Mouse (Mus musculus): ENCODE measurements around the gene Gm6588. TPM values are rescaled to one million over a fixed set of nuclear protein-coding genes. Genes with fewer than 3 reads are reported as not detected.

Gene Gm6588
- total RNA-seq, 2 experiments from 2014 or later: not detected

- no peak for ATAC-seq (replicated peaks; ENCODE audit: low FRiP score, low TSS enrichment, poor library complexity, severe bottlenecking)
Observed at GRCm38 (mm10) chr5:112466331-112466730, 17.1 kb downstream of the Gm6588 start.

DNA sequence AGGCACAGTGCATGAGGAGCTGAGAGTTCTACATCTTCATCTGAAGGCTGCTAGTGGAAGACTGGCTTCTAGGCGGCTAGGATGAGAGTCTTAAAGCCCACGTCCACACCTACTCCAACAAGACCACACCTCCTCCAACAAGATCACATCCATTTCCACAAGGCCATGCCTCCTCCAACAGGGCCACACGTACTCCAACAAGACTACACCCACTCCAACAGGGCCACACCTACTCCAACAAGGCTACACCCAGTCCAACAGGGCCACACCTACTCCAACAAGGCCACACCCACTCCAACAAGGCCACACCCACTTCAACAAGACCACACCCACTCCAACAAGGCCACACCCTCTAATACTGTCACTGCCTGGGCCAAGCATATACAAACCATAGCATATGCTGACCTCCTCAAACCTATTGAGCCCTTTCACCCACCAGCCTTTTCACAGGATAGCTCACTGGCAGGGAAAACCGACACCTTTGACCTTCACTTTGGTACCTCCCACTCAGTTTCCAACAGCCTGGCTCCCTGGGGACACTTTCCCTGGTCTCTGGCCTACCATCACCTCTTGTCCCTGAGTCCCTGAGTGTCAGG, 19.9 kb downstream of the Gm6588 start:
- ATAC-seq (replicated peaks; ENCODE audit: low FRiP score, low TSS enrichment, poor library complexity, severe bottlenecking): no peak

- no peak for ATAC-seq (replicated peaks; ENCODE audit: low FRiP score, low TSS enrichment, poor library complexity, severe bottlenecking)
Observed at GRCm38 (mm10) chr5:112470144-112470543, 20.9 kb downstream of the Gm6588 start.

DNA sequence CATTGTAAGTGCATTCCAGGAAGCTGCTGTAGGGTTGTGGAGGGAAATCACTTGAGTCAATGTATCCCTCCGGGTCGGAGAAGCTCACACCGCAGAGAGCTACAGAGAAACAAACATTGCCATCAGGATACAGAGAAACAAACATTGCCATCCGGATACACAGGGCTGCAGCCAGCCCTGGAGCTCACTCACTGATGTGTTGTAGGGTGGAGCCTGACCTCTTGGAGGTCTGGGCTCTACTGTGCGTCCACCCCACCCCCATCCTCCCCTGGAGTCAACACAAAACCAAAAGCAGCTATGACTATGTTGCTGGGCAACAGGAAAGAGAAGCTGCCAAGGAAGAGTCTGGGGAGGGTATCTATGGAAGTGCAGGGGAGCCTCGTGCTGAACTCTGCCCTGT, 24.2 kb downstream of the Gm6588 start:
- ATAC-seq (replicated peaks; ENCODE audit: low FRiP score, low TSS enrichment, poor library complexity, severe bottlenecking): no peak

DNA sequence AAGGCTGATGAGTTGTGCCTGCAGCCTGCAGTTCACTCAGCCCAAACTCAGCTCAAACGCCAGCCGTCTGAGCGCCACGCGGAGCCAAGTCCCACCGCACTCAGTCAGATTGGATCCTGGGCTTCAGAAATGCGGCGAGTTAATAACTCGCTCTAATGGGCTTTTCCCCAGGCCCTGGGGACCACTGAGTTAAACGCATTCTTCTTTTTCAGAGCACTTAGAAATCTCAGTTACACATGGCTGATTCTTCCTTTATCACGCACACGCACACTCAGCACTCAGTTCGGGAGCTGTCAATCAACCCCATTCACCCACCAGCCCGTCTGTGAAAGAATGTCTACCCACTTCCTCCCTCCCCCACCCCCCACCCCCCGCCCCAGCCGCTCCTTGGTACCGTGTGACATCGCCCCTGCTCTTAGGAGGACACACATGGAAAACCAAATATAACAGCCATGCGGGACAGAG, 32.8 kb downstream of the Gm6588 start:
- no peak for ATAC-seq (replicated peaks; ENCODE audit: low FRiP score, low TSS enrichment, poor library complexity, severe bottlenecking)

GRCm38 (mm10) chr5:112482551-112482950, 33.3 kb downstream of the Gm6588 start:
- no peak for ATAC-seq (replicated peaks; ENCODE audit: low FRiP score, low TSS enrichment, poor library complexity, severe bottlenecking)

GRCm38 (mm10) chr5:112483030-112483429, 33.8 kb downstream of the Gm6588 start:
- ATAC-seq (replicated peaks; ENCODE audit: low FRiP score, low TSS enrichment, poor library complexity, severe bottlenecking): no peak

GRCm38 (mm10) chr5:112484924-112485715, 35.9 kb downstream of the Gm6588 start:
- no peak for ATAC-seq (replicated peaks; ENCODE audit: low FRiP score, low TSS enrichment, poor library complexity, severe bottlenecking)

DNA sequence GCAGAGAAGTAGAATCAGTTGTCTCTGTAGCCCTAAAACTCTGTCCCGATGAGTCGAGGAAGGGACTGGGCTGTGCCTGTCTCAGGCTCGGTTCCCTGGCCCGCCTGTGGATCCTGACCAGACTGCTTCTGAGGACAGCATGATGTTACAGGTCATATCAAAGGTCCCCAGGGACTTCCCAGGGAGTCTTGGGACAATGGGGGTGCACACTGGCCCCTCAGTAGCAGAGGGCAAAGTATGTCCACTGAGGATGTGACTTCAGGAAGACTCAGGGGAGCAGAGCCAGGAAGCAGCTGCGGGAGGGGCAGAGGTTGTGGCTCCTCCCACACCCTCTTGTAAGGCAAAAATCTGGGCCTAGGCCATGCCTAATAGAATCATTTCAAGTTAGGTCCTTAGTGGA, 37.2 kb downstream of the Gm6588 start:
- no peak for ATAC-seq (replicated peaks; ENCODE audit: low FRiP score, low TSS enrichment, poor library complexity, severe bottlenecking)

GRCm38 (mm10) chr5:112487504-112487903, 38.3 kb downstream of the Gm6588 start:
- ATAC-seq (replicated peaks; ENCODE audit: low FRiP score, low TSS enrichment, poor library complexity, severe bottlenecking): no peak

DNA sequence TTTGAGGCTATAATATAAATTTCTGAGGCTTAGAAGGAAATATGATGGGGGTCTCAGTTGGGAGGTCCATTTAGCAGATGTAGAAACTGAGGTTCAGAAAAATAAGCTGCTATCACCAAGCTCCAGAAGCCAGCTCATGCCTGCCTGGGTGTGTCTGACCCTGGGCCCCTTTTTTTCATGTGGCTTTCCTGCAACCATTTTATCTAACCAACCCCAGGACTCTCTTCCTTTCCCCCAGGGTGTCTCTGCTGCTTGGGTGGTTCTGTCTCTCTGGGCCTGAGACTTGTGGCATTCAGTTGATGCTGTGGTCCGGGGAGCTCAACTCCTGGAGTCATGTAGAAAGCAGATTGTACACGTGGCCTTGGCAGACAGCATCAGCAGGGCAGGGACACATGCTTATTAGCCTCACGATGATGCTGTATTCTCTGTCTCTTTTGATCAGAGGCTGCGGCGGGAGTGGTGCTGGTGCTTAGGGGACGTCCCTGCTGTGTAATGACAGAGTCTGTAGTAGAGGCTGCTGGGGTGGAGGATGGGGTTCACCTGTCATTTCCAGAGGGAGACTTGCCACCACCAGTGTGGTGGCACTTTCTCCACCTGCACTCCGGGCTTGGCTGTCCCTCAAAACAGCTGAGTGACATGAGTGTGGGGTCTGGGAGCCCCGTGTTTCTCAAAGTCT, 39.0 kb downstream of the Gm6588 start:
- ATAC-seq (replicated peaks; ENCODE audit: low FRiP score, low TSS enrichment, poor library complexity, severe bottlenecking): no peak

DNA sequence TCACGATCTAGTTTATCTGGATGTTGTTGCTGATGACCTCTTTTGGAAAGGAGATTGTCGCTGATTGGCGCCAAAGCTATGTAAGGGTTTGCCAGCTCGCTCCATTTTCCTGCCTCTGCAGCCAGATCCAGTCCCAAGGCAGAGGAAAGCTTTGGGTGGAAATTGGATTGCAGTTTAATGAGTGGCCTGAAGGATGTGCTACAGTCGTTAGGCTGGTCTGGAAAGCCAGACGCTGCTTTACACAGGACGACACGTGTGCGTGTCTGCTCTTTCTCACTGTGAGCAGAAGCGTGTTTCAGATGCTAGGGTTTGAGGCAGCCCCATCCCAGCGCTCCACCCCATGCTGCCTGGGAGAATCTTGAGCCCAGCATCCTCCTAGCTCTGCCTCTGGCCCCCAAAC, 42.3 kb downstream of the Gm6588 start:
- no peak for ATAC-seq (replicated peaks; ENCODE audit: low FRiP score, low TSS enrichment, poor library complexity, severe bottlenecking)

DNA sequence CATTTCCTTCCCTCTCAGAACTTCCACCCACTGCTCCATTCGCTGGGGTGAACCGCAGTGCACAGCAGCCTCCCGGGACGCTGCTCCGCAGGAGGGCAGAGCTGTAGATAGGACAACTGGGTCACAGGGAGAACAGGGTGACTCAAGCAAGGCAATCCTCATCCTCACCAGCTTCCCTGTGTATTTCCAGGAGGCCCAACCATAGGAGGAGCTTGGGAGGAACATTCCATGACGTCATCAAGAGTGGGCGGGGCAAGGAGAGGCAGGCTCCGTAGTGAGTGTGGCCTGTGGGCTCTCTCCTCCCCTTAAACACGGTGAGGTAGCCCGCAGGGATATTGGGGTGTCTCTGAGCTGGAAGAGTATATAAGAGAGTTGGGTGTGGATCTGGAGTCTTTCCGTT, 44.3 kb downstream of the Gm6588 start:
- no peak for ATAC-seq (replicated peaks; ENCODE audit: low FRiP score, low TSS enrichment, poor library complexity, severe bottlenecking)

DNA sequence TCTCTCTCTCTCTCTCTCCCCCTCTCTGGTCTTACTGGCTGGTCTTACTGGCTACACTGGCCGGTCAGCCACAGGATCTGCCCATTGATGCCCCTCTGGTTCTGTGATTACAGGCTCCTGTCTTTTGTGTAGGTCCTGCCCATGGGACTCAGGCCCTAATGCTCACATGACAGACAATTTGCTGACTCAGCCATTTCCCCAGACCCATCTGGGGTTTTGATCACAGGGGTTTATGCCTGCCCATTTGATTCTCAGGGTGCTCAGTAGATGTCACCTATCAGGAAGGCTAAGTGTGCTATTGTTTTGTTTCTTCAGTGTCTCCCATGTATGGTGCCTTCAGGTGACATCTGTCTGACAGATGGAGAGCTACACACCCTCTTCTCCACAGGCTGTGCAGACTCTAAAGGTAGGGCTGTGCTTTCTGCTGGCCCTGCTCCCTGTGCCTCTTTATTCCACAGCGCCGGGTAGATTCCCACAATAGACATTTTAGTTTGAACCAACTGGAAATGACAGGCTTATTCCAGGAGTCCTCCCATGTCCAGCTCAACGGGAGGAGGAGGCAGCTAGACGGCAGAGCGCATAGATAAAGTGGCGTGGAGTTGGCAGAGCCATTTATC, 47.6 kb downstream of the Gm6588 start:
- no peak for ATAC-seq (replicated peaks; ENCODE audit: low FRiP score, low TSS enrichment, poor library complexity, severe bottlenecking)

DNA sequence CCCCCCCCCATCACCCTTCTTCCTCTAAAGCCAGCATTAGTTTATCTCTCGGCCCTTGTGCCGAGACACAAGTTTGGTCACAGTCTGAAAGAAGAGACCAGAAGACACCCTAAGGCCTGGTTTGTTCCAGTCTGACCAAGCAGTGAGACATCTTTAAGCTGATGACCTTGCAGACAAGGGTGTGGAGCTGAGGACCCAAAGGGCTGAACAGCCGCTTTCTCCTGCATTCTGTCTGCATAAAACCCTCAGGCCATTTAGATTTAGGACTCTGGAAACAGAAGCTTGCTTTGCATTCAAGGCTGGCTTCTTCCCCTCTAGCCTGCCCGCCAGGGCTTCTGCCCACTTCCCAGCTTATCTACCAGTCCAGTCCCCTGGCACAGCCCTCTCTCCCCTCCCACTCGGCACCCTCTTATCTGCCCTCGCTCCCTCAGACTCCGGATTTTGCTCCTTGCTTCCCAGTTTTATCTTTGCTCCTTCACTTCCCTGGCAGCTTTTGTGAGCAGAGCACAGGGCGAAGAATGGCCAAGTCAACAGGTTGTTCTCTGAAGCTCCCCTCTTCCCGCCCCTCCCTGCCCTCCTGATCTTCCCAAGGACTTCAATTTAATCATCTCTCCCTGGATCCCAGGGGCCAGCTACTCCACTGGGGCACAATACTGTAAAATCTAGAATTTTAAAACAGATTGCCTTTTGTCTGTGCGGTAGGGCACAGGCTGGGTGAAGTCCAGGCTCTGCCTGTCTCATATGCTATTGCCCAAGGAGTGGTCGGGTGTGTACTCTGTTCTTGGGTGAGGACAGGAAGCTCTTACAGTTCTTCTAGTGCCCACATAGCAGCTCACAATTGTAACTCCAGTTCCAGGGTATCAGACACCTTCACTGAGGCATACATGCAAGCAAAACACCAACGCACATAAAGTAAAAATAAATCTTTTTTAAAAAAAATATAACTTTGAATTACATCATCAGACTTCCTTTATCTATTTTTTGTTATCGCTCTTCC, 50.0 kb downstream of the Gm6588 start:
- ATAC-seq (replicated peaks; ENCODE audit: low FRiP score, low TSS enrichment, poor library complexity, severe bottlenecking): no peak

DNA sequence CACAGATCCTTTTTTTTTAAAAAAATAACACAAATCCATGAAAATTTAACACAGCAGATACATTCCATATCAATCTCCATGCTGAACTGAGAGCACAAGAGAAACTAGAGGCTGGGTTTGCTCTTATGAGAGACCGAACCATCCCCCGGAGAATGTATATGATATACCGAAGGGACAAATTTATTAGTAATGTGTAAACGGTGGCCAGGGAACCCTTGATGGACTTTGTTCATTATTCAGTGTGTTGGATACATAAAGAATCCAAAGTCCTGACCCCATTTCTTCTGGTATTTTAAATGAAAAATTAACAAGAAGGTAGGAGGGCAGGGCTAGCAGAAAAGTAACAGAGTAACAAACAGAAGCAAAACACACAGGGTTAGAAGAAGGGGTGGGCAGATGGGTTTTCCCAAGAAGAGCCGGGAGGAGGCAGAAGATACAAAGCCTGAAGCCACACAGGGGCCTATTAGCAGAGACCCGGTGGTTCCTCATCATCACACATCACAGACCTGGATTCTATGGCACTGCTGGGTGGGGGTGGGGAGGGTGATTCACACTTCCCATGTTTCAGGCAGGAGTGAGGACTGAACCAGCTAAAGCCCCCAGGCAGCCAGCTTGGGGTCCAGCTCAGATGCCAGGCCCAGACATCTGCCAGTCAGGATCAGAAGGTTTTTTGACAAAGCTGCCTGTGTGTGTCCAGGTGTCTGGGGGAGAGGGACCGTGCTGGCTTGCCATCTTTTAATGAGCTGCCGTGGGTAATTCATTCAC, 50.9 kb downstream of the Gm6588 start:
- ATAC-seq (replicated peaks; ENCODE audit: low FRiP score, low TSS enrichment, poor library complexity, severe bottlenecking): no peak

Measured in megakaryocyte-erythroid progenitor cell, adult 5-6 weeks (primary cell).